Mouse (Mus musculus) MEL (cell line): ENCODE measurements around the gene Aoah. TPM values are rescaled to one million over a fixed set of nuclear protein-coding genes. Genes with fewer than 3 reads are reported as not detected.
A peak's percentile ranks its signal among the peaks of the same experiment; 100 is the strongest.

Experiments used
- DNase-seq: peaks from one replicate; pipeline ENCODE4 v3.0.0; 2011; ENCODE audit warnings: low read depth, low spot score
- H3K27ac ChIP-seq: 2 replicates; pipeline ENCODE4 v1.5.1; 2012; ENCODE audit warnings: low read depth, mild to moderate bottlenecking, control low read depth, low read length, moderate library complexity; ENCODE audit not compliant: control insufficient read depth
- H3K27me3 ChIP-seq, 2 experiments: fragments of 150-350 bp in 1 of 2; sonication (generic) in 1 of 2; 2 replicates each; pipeline ENCODE4 v1.6.1; 2012; ENCODE audit warnings: low read length in 2 of 2, mild to moderate bottlenecking in 2 of 2, improper control_type of control experiment in 1 of 2, moderate library complexity in 1 of 2; ENCODE audit not compliant: insufficient read depth in 2 of 2, control insufficient read depth in 1 of 2
- H3K36me3 ChIP-seq, 2 experiments: 2 replicates each; pipeline ENCODE4 v1.6.1; 2012 to 2014; ENCODE audit warnings: low read length in 2 of 2, improper control_type of control experiment in 1 of 2, inconsistent platforms in 1 of 2, mild to moderate bottlenecking in 1 of 2; ENCODE audit not compliant: insufficient read depth in 2 of 2, control insufficient read depth in 1 of 2
- H3K4me1 ChIP-seq, 2 experiments: fragments of 150-350 bp in 1 of 2; sonication (generic) in 1 of 2; 2 replicates each; pipeline ENCODE4 v1.6.1; 2012; ENCODE audit warnings: low read length in 2 of 2, improper control_type of control experiment in 1 of 2, mild to moderate bottlenecking in 1 of 2; ENCODE audit not compliant: insufficient read depth in 2 of 2, control insufficient read depth in 1 of 2
- H3K4me3 ChIP-seq, 2 experiments: fragments of 150-350 bp in 1 of 2; sonication (generic) in 1 of 2; 2 replicates each; pipeline ENCODE4 v1.5.1; 2012; ENCODE audit warnings: low read depth in 2 of 2, low read length in 2 of 2, mild to moderate bottlenecking in 2 of 2, moderate library complexity in 2 of 2, control low read depth in 1 of 2, improper control_type of control experiment in 1 of 2; ENCODE audit not compliant: control insufficient read depth in 1 of 2, insufficient read depth in 1 of 2
- H3K79me2 ChIP-seq: 2 replicates; pipeline ENCODE4 v1.6.1; 2012; ENCODE audit warnings: mild to moderate bottlenecking, low read length, moderate library complexity; ENCODE audit not compliant: control insufficient read depth, poor library complexity, insufficient read depth
- H3K9ac ChIP-seq: 2 replicates; pipeline ENCODE4 v1.6.1; 2012; ENCODE audit warnings: low read depth, mild to moderate bottlenecking, control low read depth, low read length, moderate library complexity; ENCODE audit not compliant: control insufficient read depth, poor library complexity, severe bottlenecking
- H3K9me3 ChIP-seq: fragments of 150-350 bp; sonication (generic); replicated peaks from 2 replicates; pipeline ENCODE4 v1.6.1; 2012; ENCODE audit warnings: mild to moderate bottlenecking, low read length, improper control_type of control experiment, moderate library complexity; ENCODE audit not compliant: insufficient read depth
- BHLHE40 ChIP-seq: IDR thresholded peaks from 2 replicates; pipeline ENCODE4 v1.6.1; 2012; ENCODE audit warnings: low read depth, mild to moderate bottlenecking, inconsistent platforms, low read length, improper control_type of control experiment, borderline replicate concordance
- CHD1 ChIP-seq: IDR thresholded peaks from 2 replicates; pipeline ENCODE4 v1.6.1; 2012; ENCODE audit warnings: low read depth, mild to moderate bottlenecking, inconsistent platforms, low read length, improper control_type of control experiment
- CTCF ChIP-seq, 3 experiments: IDR thresholded peaks in 2 of 3; conservative IDR thresholded peaks in 1 of 3; 2 replicates each; pipeline ENCODE4 v1.5.1; 2011 to 2012; ENCODE audit warnings: low read length in 3 of 3, low read depth in 2 of 3, mild to moderate bottlenecking in 2 of 3, improper control_type of control experiment in 1 of 3, inconsistent platforms in 1 of 3, mixed read lengths in 1 of 3, moderate library complexity in 1 of 3; ENCODE audit not compliant: control insufficient read depth in 1 of 3, insufficient read depth in 1 of 3, poor library complexity in 1 of 3, severe bottlenecking in 1 of 3
- E2F4 ChIP-seq: IDR thresholded peaks from 2 replicates; pipeline ENCODE4 v1.6.1; 2011; ENCODE audit warnings: low read depth, low read length, improper control_type of control experiment, borderline replicate concordance
- ETS1 ChIP-seq: IDR thresholded peaks from 2 replicates; pipeline ENCODE4 v1.6.1; 2012; ENCODE audit warnings: low read depth, mild to moderate bottlenecking, inconsistent platforms, low read length, improper control_type of control experiment, moderate library complexity
- GATA1 ChIP-seq: IDR thresholded peaks from 2 replicates; pipeline ENCODE4 v1.6.1; 2011; ENCODE audit warnings: low read depth, low read length, improper control_type of control experiment
- MAX ChIP-seq: IDR thresholded peaks from 2 replicates; pipeline ENCODE4 v1.6.1; 2011; ENCODE audit warnings: low read length, improper control_type of control experiment
- MAZ ChIP-seq: IDR thresholded peaks from 2 replicates; pipeline ENCODE4 v1.6.1; 2012; ENCODE audit warnings: low read depth, mild to moderate bottlenecking, inconsistent platforms, low read length, improper control_type of control experiment
- MEF2A ChIP-seq: IDR thresholded peaks from 2 replicates; pipeline ENCODE4 v1.6.1; 2014; ENCODE audit warnings: low read depth, mild to moderate bottlenecking, inconsistent platforms, low read length, improper control_type of control experiment; ENCODE audit not compliant: poor library complexity, insufficient replicate concordance, severe bottlenecking; ENCODE audit errors: extremely low read depth
- MXI1 ChIP-seq: IDR thresholded peaks from 2 replicates; pipeline ENCODE4 v1.6.1; 2011; ENCODE audit warnings: mild to moderate bottlenecking, low read depth, low read length, improper control_type of control experiment
- POLR2AphosphoS5 ChIP-seq: IDR thresholded peaks from 2 replicates; pipeline ENCODE4 v1.6.1; 2012; ENCODE audit warnings: low read depth, borderline replicate concordance, mild to moderate bottlenecking, inconsistent platforms, low read length, moderate library complexity, mixed read lengths
- RAD21 ChIP-seq: IDR thresholded peaks from 2 replicates; pipeline ENCODE4 v1.6.1; 2011; ENCODE audit warnings: mild to moderate bottlenecking, low read depth, low read length, improper control_type of control experiment
- SMC3 ChIP-seq: IDR thresholded peaks from 2 replicates; pipeline ENCODE4 v1.6.1; 2011; ENCODE audit warnings: low read depth, low read length, improper control_type of control experiment
- TAL1 ChIP-seq: IDR thresholded peaks from 2 replicates; pipeline ENCODE4 v1.6.1; 2012; ENCODE audit warnings: mild to moderate bottlenecking, inconsistent platforms, low read length, moderate library complexity, mixed read lengths
- TBP ChIP-seq: IDR thresholded peaks from 2 replicates; pipeline ENCODE4 v1.8.0; 2011; ENCODE audit warnings: low read depth, low read length, improper control_type of control experiment
- TCF12 ChIP-seq: IDR thresholded peaks from 2 replicates; pipeline ENCODE4 v1.6.1; 2014; ENCODE audit warnings: low read depth, mild to moderate bottlenecking, inconsistent platforms, low read length, improper control_type of control experiment, moderate library complexity
- USF2 ChIP-seq, 2 experiments: IDR thresholded peaks; 2 replicates each; pipeline ENCODE4 v1.6.1; 2011 to 2012; ENCODE audit warnings: improper control_type of control experiment in 2 of 2, low read length in 2 of 2, borderline replicate concordance in 1 of 2, inconsistent platforms in 1 of 2, low read depth in 1 of 2, mild to moderate bottlenecking in 1 of 2; ENCODE audit not compliant: insufficient read depth in 1 of 2
- ZC3H11A ChIP-seq: IDR thresholded peaks from 2 replicates; pipeline ENCODE4 v1.6.1; 2012; ENCODE audit warnings: low read depth, mild to moderate bottlenecking, inconsistent platforms, low read length, improper control_type of control experiment
- ZKSCAN1 ChIP-seq: IDR thresholded peaks from 2 replicates; pipeline ENCODE4 v1.6.1; 2012; ENCODE audit warnings: low read depth, mild to moderate bottlenecking, inconsistent platforms, low read length, improper control_type of control experiment, moderate library complexity
- polyA plus RNA-seq, 2 experiments: library from polyadenylated mRNA; stranded (reverse) in 1 of 2; unstranded in 1 of 2; fragments of >175 nt in 1 of 2; fragments of >200 nt in 1 of 2; gene quantifications; 2 replicates each; pipeline versions ENCODE4 v1.2.1 to v1.2.4; 2012; ENCODE audit warnings: low replicate concordance in 2 of 2, low read depth in 1 of 2; ENCODE audit not compliant: insufficient read length in 2 of 2, insufficient read depth in 1 of 2, missing spikeins in 1 of 2
- total RNA-seq: library from RNA; depleted of rRNA; stranded (reverse); fragments of 300-350 nt; gene quantifications from 2 replicates; pipeline ENCODE4 v1.2.3, GENCODE M21; 2012

The Aoah gene
- total and polyA plus RNA-seq, 3 experiments = not detected

- Histone ChIP-seq H3K4me3 (no peak overlapping the region), H3K36me3 (no peaks in the 10 kb centered on the region), H3K27ac (no peak overlapping the region), H3K9ac (no peak overlapping the region), H3K79me2 (no peaks in the 10 kb centered on the region), H3K9me3 (no peaks in the 10 kb centered on the region), H3K4me1 (no peaks in the 10 kb centered on the region), H3K27me3 (no peaks in the 10 kb centered on the region)
- no peak for TF ChIP-seq ETS1
- TF ChIP-seq ZC3H11A = no peak
- no peak for TF ChIP-seq RAD21
- no peak for TF ChIP-seq BHLHE40
- TF ChIP-seq MXI1 = no peak
- TF ChIP-seq GATA1 = no peak
- TF ChIP-seq TCF12 = no peak
- no peak for TF ChIP-seq CHD1
- no peak for TF ChIP-seq POLR2AphosphoS5
- TF ChIP-seq USF2 (IDR thresholded peaks at IDR 0.05; ENCODE audit: borderline replicate concordance in 1 of 2, insufficient read depth in 1 of 2, low read depth in 1 of 2, low read length in 2 of 2) = no peak
- TF ChIP-seq MAZ = no peak
- TF ChIP-seq TBP = no peak
- TF ChIP-seq TAL1 = no peak
- TF ChIP-seq E2F4 = no peak
- no peak for TF ChIP-seq SMC3
- no peak for TF ChIP-seq MAX
- no peak for TF ChIP-seq MEF2A
- no peak for DNase-seq
These were observed 145.2 kb downstream of the Aoah start for GRCm38 (mm10) chr13:20939099-20939498.

GRCm38 (mm10) chr13:20940389-20940788 is 146.5 kb downstream of the Aoah start:
- TF ChIP-seq E2F4 = no peak
- no peak for TF ChIP-seq ZKSCAN1
- peak; percentile 87 for TF ChIP-seq SMC3
- TF ChIP-seq ZC3H11A = peak; percentile 57; the same call in 1 of the 2 replicates
- peak; percentile 45 for TF ChIP-seq RAD21
- TF ChIP-seq BHLHE40 = 0 out of 2 replicates have a peak, but pooled peaks have one; percentile 28
- peak; percentile 49 to 72 (median 70) for TF ChIP-seq CTCF (IDR thresholded peaks at IDR 0.05 in 2 of 3, conservative IDR thresholded peaks at IDR 0.05 in 1 of 3; ENCODE audit: control insufficient read depth in 1 of 3, insufficient read depth in 1 of 3, low read depth in 2 of 3, low read length in 3 of 3, poor library complexity in 1 of 3, severe bottlenecking in 1 of 3)
- Histone ChIP-seq H3K9me3 (no peaks in the 10 kb centered on the region), H3K27ac (no peak overlapping the region), H3K79me2 (no peaks in the 10 kb centered on the region), H3K4me1 (no peaks in the 10 kb centered on the region), H3K9ac (no peak overlapping the region), H3K36me3 (no peaks in the 10 kb centered on the region), H3K4me3 (no peak overlapping the region), H3K27me3 (no peaks in the 10 kb centered on the region)
- peak; percentile 57 for DNase-seq
